Mouse (Mus musculus) heart, adult 11 months (tissue): ENCODE data around the gene St3gal3.
A peak's percentile ranks its signal among the peaks of the same experiment; 100 is the strongest.

Experiments used
- DNase-seq: peaks from one replicate; pipeline ENCODE4 v3.0.0; 2022

The St3gal3 gene

GRCm38 (mm10) chr4:118049606-118050302 lies 85.0 kb downstream of the St3gal3 start:
- no peak for DNase-seq

DNA sequence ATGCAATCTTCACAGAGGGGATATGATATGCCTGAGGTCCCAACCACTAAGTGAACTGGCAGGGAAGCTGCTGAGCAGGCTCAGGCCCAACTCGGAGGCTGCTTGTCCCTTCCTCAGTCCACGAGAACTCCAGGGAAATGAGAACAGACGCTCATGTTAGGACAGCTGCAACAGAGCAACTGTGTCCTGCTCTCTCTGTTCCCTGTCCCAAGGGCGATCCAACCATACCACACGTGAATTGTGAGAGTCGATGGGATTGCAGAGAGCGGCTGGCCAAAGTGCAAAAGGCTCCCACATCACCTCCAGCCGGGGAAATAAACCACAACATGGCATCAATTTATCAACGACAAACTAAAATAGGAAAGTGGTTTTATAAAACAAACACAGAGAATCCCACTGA lies 90.2 kb downstream of the St3gal3 start:
- DNase-seq: no peak

DNA sequence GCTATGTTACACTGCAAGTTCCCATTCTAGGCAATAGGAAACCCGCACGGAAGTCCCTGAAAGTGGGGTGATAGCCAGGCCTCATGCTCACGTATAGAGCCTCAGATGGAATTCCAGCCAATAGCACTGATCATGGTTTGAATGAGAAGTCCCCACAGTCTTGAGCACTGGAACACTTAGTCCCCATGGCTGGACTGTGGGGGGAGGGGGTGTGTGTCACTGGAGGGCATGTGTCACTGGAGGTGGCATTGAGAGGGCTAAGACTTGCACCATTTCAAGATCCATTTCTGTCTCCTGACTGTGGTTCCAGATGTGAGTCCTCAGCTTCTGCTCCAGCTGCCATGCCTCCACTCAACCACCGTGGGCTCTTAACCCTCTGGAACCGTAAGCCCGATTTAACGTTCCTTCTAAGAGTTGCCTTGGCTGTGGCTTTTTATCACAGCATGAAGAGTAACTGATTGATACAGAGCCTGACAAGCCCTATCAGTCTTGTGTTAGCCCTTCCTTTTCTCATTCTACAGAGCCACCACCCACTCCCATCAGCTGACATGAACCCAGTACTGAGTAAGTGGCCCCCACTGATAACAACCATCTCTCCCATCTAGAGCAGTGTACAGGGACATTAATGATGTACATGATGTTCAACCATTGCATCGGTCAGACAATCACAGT lies 91.2 kb downstream of the St3gal3 start:
- no peak for DNase-seq

DNA sequence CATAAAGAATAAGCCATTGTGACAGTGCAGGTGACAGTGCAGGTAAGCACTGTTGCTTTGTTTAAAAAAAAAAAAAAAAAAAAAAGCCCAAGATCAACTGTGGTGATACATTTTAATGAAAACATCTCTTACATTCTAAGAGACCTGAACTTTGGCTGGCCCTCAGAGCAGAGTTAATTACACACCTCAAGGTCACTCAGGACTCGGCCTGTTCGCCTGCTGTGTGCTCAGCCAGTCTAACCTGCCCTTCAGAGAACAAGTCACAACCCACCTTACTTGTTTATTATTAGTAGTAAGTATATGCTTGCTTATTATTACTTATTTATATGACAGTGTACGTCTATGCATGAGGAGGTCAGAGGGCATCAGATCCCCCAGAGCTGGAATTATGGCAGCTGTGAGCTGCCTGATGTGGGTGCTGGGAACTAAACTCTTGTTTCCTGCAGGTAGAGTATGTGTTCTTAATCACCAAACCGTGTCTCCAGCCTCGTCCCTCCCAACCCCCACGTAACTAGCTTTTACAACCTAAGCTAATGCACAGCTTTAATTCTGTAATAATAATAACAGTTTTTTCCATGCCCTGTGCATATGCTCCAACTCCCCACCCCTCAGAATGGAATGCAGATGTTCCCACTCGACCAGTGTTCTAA lies 91.9 kb downstream of the St3gal3 start:
- no peak for DNase-seq

- no peak for DNase-seq
Observed at GRCm38 (mm10) chr4:118041145-118041544, 93.6 kb downstream of the St3gal3 start.

DNA sequence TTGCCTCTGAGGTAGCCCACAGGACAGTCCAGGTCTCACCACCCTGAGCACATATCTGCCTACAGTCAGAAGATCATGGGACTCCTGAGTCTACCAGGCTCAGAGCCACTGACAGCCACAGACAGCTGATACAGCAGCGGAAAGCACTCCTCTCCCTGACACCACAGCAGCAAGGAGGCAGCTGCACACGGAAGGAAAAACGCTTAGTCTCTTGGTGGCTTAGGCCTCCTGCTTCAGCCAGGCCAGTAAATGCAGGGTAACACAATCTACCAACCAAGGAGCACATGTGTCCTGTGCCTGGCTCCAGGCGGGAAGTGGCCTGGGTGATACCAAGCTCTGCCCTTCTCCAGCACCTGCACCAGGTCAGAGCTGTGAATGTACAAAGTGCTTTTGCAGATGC lies 94.1 kb downstream of the St3gal3 start:
- peak; percentile 83 for DNase-seq

GRCm38 (mm10) chr4:118039964-118040363 lies 94.8 kb downstream of the St3gal3 start:
- peak; percentile 62 for DNase-seq

DNA sequence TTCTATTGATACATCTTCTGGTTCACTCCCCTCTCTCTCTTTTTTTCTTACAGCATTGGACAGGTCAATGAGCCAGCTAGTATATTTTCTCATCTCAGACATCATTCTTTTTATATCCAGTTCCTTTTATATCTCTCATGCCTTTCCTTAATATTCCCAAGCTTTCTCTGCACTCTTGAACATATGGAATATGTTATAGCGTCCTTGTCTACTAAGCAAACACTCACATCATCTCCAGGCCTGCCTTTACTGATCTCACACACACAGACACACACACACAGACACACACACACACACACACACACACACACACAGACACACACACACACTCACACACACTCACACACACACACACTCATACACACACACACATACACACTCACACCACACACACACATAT lies 96.7 kb downstream of the St3gal3 start:
- no peak for DNase-seq

- peak; percentile 81 for DNase-seq
Observed at GRCm38 (mm10) chr4:118037406-118037805, 97.3 kb downstream of the St3gal3 start.

DNA sequence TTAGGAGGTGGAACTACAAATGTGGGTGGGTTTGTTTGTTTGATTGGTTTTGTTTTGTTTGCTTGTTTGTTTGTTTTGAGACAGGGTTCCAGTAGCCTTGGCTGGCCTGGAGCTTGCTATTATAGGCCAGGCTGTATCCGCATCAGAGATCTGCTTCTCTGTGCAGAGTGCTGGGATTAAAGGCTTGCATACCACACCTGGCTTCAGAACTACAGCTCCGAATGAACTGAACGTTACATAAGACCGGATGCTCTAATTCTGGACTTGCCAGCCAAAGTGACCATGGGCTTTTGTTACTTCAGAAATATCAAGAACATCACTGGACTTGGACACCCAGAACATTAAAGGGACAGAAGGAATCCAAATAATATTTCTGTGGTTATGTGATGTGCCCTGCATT lies 98.2 kb downstream of the St3gal3 start:
- DNase-seq: peak; percentile 70

- DNase-seq: peak; percentile 54
Observed at GRCm38 (mm10) chr4:118035090-118035489, 99.6 kb downstream of the St3gal3 start.

GRCm38 (mm10) chr4:118033026-118033425 lies 101.7 kb downstream of the St3gal3 start:
- peak; percentile 59 for DNase-seq

GRCm38 (mm10) chr4:118031776-118032170 lies 102.9 kb downstream of the St3gal3 start:
- DNase-seq: no peak

DNA sequence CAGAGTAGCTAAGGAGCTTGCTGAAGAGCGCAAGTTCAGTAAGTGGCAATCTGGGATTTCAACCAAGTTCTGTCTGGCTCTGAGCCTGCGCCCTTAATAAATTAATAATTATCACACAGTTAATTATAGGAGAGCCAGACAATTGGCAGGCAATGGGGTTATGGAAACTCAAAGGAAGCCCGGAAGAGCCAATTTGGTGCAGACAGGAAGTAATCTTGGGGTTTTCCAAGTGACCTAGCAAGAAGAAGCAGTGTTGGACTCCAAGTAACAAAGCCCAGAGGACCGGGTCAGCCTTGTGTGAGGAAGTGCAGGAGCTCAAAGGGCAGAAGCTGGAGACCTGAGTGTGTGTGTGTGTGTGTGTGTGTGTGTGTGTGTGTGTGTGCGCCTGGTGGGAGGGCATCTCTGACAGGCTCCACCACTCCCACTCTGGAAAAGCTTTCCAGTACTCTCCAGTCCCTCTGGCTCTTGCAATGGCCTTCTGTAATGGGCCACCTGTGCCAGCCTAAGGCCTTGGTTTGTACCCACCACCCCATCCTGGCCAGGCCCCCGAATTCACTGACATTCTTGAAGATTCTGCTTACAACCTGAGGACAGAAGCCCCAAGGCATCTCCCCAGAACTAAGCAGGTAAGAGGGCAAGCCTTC lies 103.5 kb downstream of the St3gal3 start:
- peak; percentile 95 for DNase-seq

GRCm38 (mm10) chr4:118030330-118030729 lies 104.4 kb downstream of the St3gal3 start:
- no peak for DNase-seq

GRCm38 (mm10) chr4:118029892-118030291 lies 104.8 kb downstream of the St3gal3 start:
- DNase-seq: no peak

DNA sequence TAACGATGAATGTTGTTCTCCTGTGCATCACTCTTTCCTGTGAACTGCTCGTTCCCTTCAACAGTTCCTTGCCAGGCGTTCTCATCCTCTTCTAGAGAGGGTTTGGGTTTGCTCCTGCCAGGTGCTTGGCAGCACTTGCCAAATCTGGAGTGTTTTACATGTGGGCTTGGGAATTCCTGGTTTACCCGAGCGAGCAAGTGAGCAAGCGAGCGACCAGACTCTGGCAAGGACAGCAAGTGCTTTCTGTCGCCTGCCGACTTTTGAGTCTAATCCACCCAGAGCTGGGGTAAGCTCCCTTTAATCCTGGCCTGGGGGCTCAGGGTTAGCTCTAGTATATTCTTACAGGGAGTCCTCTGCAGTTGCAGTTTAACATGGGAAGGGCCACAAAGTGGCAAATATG lies 105.7 kb downstream of the St3gal3 start:
- DNase-seq: no peak

DNA sequence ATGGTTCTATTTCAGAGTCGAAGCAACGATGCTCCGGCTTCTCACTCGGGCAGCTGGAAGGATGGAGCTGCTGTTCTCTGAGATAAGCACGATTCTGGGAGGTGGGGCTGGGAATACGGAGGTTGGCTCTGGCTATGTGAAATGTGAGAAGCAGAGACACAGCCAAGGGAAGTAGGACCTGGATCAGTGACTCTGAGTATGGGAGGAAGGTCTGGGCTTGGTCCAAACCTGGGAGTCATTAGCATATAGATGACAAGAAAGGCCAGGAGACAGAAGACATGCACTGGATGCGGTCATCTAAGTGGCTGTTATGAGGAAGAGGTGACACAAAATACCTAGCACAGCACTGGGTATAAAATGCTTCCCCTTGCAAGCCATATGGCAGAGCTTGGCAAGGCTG lies 108.8 kb downstream of the St3gal3 start:
- peak; percentile 88 for DNase-seq

GRCm38 (mm10) chr4:118025381-118025780 lies 109.3 kb downstream of the St3gal3 start:
- DNase-seq: peak; percentile 79

GRCm38 (mm10) chr4:118022811-118023210 lies 111.9 kb downstream of the St3gal3 start:
- peak; percentile 63 for DNase-seq

DNA sequence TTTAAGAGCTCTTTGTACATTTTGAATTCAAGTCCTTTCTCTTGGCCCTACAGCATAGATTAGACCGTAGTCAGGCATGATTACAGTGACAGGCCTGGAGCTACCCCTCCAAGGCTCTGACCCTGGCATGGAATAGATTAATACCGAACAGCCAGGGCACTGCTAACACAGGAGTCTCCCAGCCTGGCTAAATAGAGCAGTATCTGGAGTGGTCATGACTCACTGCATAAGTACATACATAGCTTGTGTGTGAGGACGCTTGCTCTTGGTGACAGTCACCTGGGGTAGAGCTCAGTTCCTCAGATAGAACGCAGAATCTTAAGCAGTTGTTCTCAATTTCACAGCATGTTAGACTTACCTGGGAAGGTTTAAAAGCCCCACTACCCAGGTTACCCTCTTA lies 112.3 kb downstream of the St3gal3 start:
- peak; percentile 29 for DNase-seq

- DNase-seq: peak; percentile 75
Observed at GRCm38 (mm10) chr4:118019640-118020039, 115.1 kb downstream of the St3gal3 start.

GRCm38 (mm10) chr4:118019218-118019617 lies 115.5 kb downstream of the St3gal3 start:
- peak; percentile 75 for DNase-seq
